Mouse (Mus musculus) gastrocnemius, postnatal 10 days (tissue): Measurements from ENCODE around the gene Lamc2. TPM values are rescaled to one million over a fixed set of nuclear protein-coding genes. Genes with fewer than 3 reads are reported as not detected.

Experiments used
- DNase-seq: peaks from one replicate; pipeline ENCODE4 v3.0.0; 2021; ENCODE audit warnings: mixed read lengths
- total RNA-seq, 2 experiments: library from RNA; stranded (reverse); gene quantifications; 2 replicates each; pipeline ENCODE4 v1.2.3; 2021

Lamc2 gene
- total RNA-seq, 2 experiments from 2014 or later, result 2.6 to 4.6 TPM

DNA sequence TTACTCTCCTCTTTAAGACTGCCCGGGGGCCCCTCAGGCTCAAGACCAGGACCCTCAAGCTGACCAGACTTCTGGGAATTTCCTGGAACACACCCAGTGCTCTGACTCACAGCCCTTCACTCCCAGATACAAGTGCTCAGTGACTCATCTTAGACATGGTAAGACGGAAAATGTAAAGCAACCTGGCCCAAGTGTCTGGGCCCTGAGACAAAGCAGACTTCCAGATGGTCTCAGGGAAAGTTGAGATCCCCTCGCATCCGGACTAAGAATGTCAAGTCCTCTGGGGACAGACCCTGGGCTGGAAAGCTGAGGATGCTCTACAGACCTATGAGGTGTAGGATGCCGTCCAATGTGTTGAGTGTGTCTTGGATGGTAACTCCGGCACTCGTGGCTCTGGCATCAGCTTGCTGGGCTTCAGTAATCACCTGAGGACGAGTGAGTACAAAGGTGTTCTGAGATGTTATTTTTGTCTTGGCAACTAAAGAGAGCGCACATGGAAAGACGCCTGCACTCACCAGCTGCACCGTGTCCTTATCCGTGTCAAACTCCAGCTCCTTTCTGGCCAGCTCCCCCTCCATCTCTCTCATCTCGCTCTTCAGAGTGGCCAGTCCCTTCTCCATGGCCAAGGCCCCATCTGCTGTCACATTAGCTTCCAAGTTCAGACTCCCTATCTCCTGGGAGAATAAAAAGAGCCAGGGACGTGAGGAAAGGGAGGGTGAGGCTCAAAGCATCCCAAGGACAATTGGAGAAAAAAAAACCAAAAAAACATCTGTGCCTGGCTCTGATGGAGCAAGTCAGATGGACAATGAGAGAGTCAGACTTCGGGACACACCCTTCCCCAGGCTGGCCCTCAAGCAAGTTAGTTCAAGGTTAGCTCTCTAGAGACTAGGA, 59.5 kb downstream of the Lamc2 start:
- DNase-seq, result peak; percentile 29

DNA sequence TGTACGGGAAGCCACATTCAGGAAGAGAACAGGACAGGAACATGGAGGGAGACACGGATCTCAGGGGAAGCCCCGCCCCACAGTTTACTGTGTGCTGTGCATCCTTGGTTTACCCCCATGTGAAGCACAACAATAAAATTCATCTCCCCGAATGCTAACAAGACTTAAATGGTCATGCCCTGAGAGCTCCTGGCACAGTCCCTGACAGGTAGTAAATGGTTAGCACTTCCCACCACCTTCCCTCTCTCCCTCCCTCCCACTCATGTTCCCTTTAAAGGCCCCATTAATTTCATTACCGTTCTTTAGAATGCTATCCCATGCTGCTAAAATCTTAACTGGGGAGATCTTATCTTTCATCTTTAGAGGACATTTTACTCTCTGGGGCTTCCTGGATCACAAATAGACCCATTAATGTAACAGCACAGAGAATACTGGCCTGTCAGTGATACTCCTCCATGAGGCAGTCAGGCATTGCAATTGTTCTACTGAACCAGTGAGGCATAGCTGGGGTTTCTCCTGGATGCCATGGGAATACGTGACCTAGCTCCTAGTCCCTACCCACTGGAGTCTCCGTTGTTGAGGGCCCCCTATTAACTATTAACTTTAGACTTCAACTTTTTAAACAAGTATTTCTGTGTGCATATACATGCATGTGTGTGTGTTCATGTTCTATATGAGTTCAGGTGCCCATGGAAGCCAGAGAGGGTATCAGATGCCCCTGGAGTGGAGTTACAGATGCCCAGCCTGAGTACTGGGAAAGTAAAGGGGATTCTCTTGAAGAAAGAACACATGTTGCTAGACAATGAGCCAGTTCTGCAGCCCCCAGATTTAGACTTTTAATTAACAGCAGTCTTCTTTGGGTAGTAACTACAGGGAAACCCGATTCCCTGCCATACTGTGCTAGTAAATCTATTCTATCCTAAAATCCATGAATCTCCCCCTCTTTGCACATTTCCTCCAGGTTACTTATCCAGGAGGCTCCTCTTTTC, 60.7 kb downstream of the Lamc2 start:
- no peak for DNase-seq

DNA sequence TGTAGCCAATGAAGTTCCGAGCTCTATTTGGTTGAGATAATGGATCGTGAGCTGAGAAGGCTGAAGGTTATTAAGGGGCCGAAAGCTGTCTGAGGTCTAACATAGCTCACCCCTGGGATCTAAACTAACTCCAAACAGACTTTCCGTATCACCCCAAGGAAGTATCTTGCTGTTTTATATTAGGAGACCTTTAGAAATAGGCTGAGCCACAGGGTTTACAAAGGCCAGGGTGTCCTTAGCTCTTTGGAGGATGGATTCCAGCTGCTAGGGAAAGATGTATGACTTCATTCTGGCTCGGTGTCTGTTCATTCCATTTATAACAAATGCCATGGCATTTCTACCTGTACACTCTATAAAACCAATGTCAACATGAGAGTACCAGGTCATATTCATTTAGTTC, 61.7 kb downstream of the Lamc2 start:
- DNase-seq, result no peak

DNA sequence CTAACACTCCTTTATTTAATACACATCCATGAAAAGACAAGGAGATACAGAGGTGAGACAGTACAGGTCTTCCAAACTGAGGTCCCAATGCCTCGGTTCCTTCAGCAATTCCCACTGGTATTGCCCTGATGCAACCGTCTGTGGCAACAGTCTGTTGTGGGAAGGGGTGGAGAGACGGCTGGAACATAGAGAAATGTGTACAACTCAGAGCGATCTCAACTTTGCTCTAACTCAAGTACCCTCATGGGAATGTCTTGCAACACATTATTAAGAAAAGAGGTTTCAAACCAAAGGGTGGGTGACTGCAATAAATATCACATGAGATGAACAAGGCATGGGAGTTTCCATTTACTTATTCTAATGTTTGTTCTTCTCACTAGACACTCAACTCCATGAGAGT, 63.5 kb downstream of the Lamc2 start:
- no peak for DNase-seq

DNA sequence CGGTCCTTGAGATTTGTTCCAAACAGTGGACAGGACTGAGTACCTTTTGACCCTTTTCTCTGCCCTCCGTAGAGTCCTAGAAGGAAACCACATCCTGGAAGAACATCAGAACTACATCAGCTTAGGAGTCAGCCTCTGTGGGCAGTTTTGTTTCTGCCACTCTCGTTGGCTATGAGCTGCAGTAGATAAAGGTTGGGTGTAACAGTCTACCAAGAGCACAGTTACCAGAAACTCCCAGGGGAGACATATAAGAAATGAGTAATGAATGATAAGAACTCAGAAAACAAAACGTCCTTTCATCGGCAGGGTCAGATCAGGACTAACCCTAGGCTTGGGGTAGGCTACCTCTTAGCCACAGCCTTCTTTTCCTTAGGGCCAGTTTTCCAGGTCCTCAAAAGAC, 64.9 kb downstream of the Lamc2 start:
- no peak for DNase-seq

DNA sequence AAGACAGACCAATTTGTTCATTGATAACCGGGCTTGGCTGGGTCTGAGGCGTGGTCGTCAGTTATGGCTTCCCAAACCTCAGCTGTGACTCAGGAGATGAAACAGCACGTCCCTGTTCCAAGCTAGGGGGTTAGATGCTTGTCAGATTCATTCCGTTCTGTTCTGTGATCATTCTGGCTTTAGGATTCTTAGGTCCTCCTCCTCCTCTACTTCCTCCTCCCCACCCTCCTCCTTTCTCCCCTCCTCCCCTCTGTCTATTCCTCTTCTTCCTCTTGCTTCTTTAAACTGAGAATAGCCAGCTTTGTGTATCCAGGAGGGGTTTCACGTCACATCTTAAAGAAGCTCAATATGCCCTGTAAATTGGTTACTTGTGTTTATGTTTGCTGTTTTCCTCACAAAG, 65.7 kb downstream of the Lamc2 start:
- no peak for DNase-seq

DNA sequence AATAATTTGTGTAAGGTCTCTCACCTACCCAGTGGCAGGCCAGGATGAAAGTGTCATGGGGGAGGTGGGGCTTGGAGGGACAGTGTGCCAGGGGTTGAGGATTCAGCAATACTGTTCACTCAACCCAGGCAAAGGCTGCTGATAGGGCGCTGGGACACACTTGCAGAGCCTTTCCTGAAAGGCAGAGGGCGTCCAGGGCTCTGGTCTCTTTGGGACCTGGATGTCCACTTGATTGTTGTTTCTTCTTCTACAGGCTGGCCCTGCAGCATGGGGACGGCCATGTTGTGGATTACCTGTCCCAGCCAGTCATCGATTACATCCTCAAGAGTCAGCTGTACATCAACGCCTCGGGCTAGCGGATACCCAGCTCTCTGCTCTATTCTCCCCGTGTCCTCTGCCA, 70.9 kb downstream of the Lamc2 start:
- DNase-seq, result no peak

DNA sequence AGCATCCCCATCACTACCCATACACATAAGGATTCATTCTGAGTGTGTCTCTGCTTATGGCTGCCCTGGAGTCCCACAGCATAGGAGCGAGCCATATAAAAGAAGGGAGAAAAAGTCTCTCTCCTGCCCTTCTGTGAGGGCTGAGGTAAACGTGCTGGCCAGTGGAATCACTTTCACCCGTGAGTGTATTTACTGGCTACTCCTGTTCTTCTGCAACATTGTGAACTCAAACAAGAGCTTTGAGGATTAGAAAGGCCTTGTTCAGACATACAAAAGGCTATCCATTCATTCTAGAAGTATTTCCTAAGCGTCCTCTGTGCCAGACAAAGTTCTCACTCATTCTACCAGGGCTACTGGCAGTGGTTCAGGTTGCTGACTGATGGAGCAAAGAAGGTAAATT, 74.7 kb downstream of the Lamc2 start:
- DNase-seq, result no peak

DNA sequence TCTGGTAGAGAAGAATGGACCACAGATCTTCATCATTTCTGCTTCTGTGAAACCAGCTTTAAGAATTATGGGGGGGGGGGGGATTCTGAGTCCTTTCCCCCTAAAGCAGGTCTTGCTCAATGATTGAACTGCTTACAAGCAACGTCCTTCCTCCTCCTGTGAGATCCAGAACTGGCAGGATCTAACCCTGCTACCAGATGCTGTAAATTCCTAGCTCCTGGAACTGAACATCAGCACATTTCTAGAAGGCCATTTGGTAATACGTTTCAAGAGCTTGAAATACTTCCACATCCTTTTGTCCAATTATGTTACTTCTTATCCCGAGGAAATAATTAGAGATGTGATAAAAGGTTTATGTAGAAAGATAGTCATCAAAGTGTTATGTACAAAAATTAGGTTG, 76.4 kb downstream of the Lamc2 start:
- no peak for DNase-seq

DNA sequence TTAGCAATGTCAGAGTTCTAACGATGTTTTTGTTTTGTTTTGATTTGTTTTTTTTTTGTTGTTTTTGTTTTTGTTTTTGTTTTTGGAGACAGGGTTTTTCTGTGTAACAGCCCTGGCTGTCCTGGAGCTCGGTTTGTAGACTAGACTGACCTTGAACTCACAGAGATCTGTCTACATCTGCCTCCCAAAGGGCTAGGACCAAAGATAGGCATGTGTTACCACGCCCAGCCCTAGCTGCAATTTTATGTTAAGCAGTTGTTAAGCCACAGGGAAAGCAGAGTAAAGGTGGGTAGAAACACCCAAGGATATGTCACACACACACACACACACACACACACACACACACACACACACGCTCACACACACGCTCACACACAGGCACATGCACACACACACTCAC, 76.9 kb downstream of the Lamc2 start:
- no peak for DNase-seq

DNA sequence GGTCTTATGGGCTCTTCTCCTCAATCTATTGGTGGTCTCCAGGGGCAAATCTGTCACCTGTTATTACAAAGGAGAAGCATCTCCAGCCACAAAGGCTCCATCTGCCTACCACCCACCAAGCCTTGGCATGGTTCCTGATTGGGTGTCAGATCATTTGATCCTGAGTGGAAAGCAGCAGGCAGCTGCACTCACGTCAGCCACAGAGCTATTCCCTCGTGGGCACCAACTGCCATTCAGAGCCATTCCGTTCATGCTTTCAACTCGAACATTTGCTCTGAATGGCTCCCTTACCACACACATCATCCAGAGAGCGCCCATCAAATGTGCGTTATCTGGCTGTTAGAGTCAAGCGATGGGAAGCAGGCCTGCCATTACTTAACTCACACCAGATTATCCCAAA, 78.4 kb downstream of the Lamc2 start:
- DNase-seq, result no peak

DNA sequence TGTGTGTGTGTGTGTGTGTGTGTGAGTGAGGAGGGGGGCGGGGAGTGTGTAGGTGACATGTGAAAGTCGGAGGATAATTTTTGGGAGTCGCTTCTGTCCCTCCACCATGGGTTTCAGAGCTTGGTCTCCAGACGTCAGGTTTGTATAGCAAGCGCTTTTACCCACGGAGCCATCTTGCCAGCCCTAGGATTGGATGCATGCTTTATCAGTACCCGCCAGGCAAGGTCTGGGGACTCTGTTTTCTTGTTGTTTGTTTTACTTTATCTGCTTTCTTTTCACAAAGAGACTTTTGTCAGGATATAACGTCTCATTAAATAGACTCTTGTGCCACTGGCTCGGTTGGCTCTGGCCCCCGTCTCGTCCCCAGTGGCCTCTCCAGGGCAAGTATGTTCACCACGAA, 81.4 kb downstream of the Lamc2 start:
- no peak for DNase-seq

DNA sequence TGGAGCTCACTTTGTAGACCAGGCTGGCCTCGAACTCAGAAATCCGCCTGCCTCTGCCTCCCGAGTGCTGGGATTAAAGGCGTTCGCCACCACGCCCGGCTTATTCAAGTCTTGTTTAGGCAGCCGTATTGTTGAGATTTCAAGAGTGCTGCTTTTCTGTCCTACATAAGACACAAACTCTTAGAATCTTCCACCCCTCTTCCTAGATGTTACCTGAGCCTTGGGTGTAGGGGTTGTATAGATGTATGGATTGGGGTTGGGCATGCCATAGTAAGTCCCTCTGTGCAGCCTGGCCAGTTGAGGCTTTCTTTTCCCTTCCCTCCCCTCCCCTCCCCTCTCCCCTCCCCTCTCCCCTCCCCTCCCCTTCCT, 83.1 kb downstream of the Lamc2 start:
- no peak for DNase-seq

DNA sequence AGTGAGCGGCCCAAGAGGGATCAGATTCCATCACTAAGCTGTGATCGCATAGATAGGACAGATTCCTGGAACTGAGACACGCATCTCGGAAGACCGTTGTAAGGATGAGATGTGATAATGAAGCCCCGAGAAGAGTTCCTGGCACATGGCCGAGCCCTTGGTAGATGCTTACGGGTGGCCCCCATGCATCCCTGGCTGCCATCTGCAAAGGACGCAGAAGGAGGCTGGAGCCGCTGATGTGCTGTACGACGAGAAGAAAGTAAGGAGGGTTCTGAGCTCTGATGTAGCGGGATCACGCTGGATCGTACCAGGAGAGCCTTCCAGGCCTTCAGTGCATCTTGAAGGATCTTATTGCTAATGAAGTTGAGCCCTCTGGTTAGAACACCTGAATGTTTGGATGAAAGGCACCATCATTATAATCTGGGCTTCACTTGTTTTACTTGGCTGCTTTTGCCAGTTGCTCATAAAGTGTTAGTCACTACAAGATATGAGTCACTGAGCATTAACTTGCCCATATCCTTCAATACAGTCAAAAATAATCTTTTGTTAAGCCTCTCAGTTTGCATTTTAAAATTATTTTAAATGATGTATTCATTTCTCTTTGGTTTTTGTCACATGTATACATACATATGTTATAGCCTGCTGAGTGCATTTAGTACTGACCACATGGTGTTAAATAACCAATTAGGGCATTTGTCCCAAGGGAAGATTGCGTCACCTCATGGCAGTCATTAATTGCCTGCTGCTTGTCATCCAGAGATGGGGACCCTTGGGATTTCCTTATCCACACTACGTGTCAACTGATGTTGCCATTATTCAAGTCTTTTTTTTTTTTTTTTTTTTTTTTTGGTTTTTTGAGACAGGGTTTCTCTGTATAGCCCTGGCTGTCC, 83.7 kb downstream of the Lamc2 start:
- no peak for DNase-seq

DNA sequence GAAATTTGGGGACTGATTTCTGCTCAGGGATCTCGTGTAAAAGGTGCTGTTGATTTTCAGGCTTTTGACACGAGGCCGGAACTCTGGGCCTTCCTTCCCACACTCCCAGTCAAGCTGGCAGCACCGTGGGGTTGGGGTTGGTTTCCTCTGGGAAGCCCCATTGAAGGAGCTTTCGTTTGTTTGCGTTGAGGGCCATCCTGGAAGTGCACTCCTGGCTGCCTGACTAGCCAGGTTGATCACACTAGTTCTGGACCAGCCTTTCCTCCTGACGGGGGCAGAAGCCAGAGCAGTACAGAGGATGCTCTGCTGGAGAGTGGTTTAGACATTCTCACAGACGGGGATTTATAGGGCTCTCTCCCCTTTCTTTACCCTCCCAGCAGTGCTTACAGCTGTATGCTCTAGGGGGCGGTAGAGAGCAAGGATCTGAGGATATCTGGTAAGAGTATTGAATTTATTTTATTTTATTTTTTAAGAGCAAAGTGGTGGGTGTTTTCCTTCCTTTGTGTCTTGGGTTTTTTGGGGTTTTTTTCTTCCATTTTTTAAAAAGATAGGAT, 84.8 kb downstream of the Lamc2 start:
- DNase-seq, result peak; percentile 54

DNA sequence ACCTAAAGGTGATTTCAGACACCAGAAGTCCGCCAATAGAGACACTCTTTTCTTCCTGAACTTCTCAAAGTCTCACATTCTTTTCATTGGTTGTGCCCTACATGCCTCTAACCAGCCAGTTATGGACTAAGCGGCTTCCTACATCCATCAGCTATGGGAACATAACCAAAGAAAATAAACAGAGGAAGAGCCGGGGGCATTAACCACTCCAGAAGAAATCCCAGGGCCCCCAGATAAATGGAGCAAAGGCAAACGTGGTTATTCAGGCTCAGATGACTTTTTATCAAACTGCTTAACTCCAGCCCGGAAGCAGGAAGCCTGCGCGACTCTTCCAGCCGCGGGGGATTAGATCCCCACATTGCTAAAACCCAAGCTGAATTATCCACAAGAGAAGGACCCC, 85.3 kb downstream of the Lamc2 start:
- no peak for DNase-seq

DNA sequence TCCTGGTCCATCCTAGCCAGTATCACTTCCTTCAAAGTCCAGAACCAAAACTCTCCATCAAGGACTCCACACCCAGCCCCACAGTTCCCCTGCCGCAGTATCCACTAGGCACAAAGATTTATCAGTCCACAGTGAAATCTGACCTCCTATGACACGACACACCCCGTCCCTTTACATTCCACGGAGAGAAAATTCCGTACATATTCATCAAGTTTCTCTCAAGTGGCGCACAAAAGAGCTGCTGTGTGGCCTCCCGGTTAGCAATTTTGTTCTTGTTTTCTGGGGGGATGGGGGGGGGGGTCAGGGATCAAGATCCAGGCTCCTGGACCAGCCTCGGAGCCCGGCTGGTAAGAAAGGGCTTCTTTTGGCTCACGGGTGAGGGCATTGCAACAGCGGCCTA, 87.7 kb downstream of the Lamc2 start:
- no peak for DNase-seq

DNA sequence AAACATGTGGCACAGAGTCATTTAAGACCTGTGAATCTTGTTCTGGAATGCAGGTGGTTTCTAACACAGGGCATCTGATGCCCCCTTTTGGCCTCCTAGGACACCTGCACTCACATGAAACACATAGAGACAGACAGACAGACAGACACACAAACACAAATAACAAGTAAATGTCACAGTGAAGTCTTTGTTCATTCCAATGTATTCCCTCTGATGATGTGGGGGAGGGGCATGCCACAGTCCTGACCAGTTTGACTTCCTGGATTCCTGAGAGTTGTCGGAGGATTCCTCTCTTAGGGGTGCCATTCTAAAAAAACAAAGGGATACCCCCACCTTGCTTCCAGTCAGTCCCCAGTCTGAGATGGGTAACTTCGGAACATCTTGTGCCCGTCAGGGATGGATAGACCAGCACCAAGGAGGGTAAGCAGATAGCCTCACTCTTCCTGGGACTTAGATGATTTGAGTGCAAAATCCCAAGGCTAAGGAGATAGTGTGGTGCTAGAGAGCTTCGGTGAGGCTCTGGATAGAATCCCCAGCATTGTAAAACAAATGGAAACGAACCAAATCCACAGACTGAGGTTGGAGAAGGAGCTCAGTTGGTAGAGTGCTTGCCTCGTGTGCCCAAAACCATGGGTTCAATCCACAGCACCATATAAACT, 89.1 kb downstream of the Lamc2 start:
- no peak for DNase-seq

DNA sequence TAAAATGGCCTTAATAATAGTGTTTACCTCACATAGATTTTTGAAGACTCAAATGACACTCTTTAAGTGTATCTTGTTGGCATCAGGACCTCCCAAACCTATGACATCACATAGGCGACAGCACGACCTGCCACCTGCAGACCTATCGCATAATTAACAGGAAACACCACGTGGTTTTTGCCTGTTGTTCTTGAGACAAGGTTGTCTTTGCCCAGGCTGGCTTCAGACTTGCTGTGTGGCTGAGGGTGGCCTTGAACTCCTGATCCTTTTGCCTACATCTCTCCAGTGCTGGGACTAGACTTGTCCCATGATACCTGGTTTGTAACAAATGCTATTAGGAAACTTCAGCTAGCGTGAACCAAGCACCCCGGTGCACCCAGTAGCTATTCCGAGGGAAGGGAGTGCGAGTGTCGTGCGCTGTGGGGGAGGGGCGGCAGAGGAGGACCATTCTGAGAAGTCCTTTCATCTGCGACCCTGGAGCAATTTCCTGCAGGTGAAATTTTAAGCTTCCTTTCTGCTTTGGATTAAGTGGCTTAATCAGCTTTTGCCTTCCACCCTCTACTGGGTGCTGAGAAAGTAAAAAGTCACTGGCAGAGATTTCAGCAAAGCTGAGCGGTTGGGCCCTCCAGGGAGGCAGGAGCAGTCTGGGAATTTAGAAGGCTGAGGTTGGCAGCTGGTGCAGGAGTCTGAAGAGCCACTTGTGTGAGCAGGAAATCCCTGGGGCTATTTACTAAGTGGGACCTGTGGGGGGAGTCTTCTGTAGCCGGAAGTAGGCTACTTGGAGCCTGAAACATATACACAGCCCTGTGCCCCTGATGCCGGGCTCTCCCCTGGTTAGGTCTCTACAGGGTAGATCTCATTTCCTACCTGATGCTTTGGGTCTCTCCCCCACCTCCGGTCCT, 90.2 kb downstream of the Lamc2 start:
- no peak for DNase-seq

DNA sequence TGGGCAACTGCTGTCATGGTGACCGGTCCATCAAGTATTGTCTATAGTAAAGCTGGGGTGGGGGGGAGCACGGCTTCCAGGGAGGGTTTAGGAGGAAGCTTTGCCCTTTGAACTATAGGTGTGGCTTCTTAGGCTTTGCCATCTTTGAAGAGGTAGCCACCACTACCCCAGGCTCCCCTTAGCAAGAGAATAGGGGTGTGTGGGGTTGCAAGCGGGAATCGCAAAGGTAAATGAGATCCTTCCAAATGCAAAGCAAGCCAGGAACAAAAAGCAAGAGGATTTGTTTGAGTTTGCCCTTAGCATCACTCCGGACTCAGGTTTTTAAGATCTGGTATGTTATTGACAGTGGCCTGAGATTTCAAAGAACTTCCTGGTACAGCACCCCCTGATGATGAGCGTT, 90.9 kb downstream of the Lamc2 start:
- no peak for DNase-seq
